Mouse (Mus musculus): ENCODE measurements around the gene Lman2l. TPM values are rescaled to one million over a fixed set of nuclear protein-coding genes. Genes with fewer than 3 reads are reported as not detected.

Gene Lman2l
- polyA plus RNA-seq (2017; shearing (Covaris generic)): 33.5 TPM

GRCm38 (mm10) chr1:36444471-36445464 is at the start of gene Lman2l:
Gene Lman2l (minus strand): TSS chr1:36445271.

DNA sequence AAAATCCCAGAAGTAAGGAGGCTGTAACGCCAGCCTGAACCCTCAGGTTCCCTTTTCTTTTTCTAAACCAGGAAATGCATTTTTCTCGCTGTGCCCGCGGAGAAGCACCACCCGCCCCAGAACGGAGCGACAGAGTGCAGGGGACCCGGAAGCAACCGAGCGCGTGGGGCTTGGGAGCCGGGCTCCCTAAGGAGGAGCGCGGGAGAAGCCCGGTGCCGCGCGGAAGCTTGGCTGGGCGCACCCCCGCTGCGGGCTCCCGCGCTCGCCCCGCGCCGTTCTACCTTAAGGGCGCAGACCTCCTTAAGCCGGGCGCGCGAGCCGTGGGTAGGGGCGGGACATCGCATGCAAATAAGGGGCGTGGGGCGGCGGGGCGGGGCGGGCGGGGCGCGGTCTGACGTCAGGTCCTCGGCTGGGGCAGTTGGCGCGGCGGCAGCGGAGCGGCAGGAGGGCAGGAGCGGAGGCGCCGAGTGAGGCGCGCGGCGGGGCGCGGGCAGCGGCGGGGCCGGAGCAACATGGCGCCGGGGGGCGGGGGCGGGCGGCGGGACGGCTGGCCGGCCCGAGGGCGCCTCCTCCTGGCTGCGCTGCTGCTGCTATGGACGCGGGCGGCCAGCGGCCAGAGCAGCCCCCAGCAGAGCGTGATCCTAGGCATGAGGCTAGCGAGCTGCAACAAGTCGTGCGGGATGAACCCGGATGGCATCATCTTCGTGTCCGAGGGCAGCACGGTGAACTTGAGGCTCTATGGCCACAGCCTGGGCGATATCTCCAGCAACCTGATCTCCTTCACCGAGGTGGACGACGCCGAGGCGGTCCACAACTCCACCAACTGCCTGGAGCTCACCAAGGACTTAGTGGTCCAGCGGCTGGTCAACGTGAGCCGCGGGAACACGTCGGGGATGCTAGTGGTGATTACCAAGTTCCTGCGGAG is 26.4 kb upstream of the Lman2l start, which contains the start of gene Cnnm4:
Gene Cnnm4 (plus strand): TSS at position 440 of the 925 bp plus-strand sequence.

DNA sequence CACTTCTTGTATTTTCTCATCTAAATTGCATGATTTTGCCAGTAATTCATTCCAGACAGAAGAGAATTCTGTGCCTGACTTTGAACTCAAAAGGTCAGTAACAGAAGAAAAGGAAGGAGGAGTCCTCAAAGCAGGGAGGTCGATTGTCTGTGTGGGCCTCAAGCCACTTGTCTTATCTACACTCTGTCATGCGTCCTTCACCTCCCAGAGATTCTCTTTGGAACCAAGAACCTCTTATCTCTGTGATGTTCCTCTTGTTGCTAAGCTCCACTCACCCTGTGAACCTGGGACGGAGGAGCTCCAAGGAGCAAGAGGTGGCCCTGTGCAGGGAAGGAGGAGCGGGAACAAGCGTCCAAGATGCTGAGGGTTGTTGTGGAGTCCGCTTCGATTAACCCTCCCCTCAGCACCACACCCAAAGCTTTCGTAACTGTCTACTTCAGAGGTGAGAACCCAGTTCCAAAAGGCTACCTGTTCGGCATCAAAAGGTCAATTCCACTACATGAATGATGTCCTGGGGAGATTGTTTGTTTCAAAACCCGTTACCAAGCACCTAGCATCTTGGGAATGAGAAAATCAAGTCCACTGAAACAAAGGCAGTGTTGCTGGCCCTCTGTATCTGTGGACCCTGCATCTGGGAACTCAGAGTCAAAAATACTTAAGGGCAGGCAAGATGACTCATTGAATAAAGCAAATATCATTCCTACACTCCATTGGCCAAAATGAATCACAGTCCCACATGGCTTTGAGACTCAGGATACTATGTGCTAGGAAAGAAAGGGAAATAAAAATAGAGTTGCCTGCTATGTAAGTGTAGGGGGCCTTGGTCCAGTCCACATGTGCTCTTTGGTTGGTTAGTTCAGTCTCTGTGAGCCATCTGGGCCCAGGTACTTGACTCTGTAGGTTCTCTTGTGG is 72.9 kb downstream of the Lman2l start, which contains the start of gene Fer1l5:
Gene Fer1l5 (plus strand): TSS at position 358 of the 912 bp plus-strand sequence.

Other genes with a start within 250 kb of the Lman2l start
- 109 TPM for gene Uggt1, start 200.6 kb downstream of the Lman2l start, polyA plus RNA-seq (2017; shearing (Covaris generic))
- gene Neurl3, start 170.6 kb downstream of the Lman2l start, polyA plus RNA-seq (2017; shearing (Covaris generic)): 427 TPM
- 719 TPM for gene Arid5a, start 137.5 kb downstream of the Lman2l start, polyA plus RNA-seq (2017; shearing (Covaris generic))
- gene Kansl3, start 76.1 kb downstream of the Lman2l start, polyA plus RNA-seq (2017; shearing (Covaris generic)): 111 TPM
- 1.1 TPM for gene Fer1l5, start 73.0 kb downstream of the Lman2l start, polyA plus RNA-seq (2017; shearing (Covaris generic))
- 5.8 TPM for gene Cnnm4, start 26.3 kb upstream of the Lman2l start, polyA plus RNA-seq (2017; shearing (Covaris generic))
- gene Cnnm3, start 66.6 kb upstream of the Lman2l start, polyA plus RNA-seq (2017; shearing (Covaris generic)): 34.6 TPM
- 28.3 TPM for gene Ankrd23, start 91.6 kb upstream of the Lman2l start, polyA plus RNA-seq (2017; shearing (Covaris generic))
- 1.4 TPM for gene Gm42417, start 94.2 kb upstream of the Lman2l start, polyA plus RNA-seq (2017; shearing (Covaris generic))
- gene Ankrd39, start 102.2 kb upstream of the Lman2l start, polyA plus RNA-seq (2017; shearing (Covaris generic)): 30.3 TPM
- 0.15 TPM for gene Sema4c, start 113.1 kb upstream of the Lman2l start, polyA plus RNA-seq (2017; shearing (Covaris generic))
- not detected for gene Fam178b, start 237.9 kb upstream of the Lman2l start, polyA plus RNA-seq (2017; shearing (Covaris generic))
- 313 TPM for gene Cox5b, start 246.2 kb upstream of the Lman2l start, polyA plus RNA-seq (2017; shearing (Covaris generic))